Mouse (Mus musculus): ENCODE data around the gene Vmn1r189.
"Not testable (repeated sequence)": the region's sequence is repeated elsewhere in the genome, so short reads cannot be mapped to it uniquely, and the experiment has no call there.

DNA sequence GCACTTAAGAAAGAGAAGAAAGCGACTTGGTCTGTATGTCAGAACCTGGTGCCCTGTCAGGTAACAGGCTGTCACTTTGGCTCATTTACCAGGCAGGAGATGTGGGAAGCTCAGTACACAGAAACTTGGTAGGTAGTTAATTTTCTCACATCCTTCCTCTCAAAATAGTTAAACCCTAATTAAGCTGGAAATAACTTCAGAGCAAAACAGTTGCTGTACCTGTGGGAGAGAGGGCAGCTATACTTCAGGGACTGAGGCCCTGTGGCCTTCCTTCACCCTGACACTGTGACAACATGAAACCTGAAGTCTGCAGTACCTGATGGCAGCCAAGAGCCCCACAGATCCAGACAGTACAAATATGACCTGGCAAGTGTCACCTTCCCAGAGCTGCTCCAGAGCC lies 21.5 kb downstream of the Vmn1r189 start, which contains the start of gene Vmn1r188:
- not testable (repeated sequence) for TF ChIP-seq CTCF (IDR thresholded peaks at IDR 0.05; ENCODE audit: control insufficient read depth, insufficient read depth, insufficient read length); MYOG (IDR thresholded peaks at IDR 0.05; ENCODE audit: control insufficient read depth, extremely low read depth, insufficient read length); MYOD1 (IDR thresholded peaks at IDR 0.05; ENCODE audit: control insufficient read depth, insufficient read length, low read depth); MAX (IDR thresholded peaks at IDR 0.05); FOSL1 (IDR thresholded peaks at IDR 0.05; ENCODE audit: insufficient read depth, low read length, poor library complexity, severe bottlenecking)
